Mouse (Mus musculus) heart, postnatal 0 days (tissue): ENCODE measurements around the gene Cox17. TPM values are rescaled to one million over a fixed set of nuclear protein-coding genes. Genes with fewer than 3 reads are reported as not detected.

Experiments
- ATAC-seq: fragments of 200-750 bp; cut with Nextera tagmentation; 2 replicates; pipeline ENCODE4 v1.8.0; 2017; ENCODE audit warnings: low read depth, moderate number of reproducible peaks, moderate library complexity; ENCODE audit not compliant: insufficient read depth
- DNase-seq: peaks from one replicate; pipeline ENCODE4 v3.0.0-alpha.2; 2016; ENCODE audit warnings: low spot score
- H3K27ac ChIP-seq: fragments of 300-500 bp; sonication (generic); 2 replicates; pipeline ENCODE4 v1.5.1; 2014; ENCODE audit warnings: low read depth, mild to moderate bottlenecking
- H3K27me3 ChIP-seq: fragments of 300-500 bp; sonication (generic); 2 replicates; pipeline ENCODE4 v1.6.1; 2014; ENCODE audit warnings: low read length, mixed read lengths; ENCODE audit not compliant: control insufficient read depth, insufficient read depth
- H3K36me3 ChIP-seq: fragments of 300-500 bp; sonication (generic); replicated peaks from 2 replicates; pipeline ENCODE4 v1.6.1; 2014; ENCODE audit warnings: low read length, mixed read lengths; ENCODE audit not compliant: control insufficient read depth, insufficient read depth
- H3K4me1 ChIP-seq: fragments of 300-500 bp; sonication (generic); 2 replicates; pipeline ENCODE4 v1.6.1; 2014; ENCODE audit warnings: antibody characterized with exemption; ENCODE audit not compliant: control insufficient read depth, insufficient read depth
- H3K4me2 ChIP-seq: fragments of 300-500 bp; sonication (generic); 2 replicates; pipeline ENCODE4 v1.6.1; 2014; ENCODE audit warnings: low read depth, mild to moderate bottlenecking, low read length, moderate library complexity
- H3K4me3 ChIP-seq: fragments of 300-500 bp; sonication (generic); 2 replicates; pipeline ENCODE4 v1.5.1; 2014; ENCODE audit warnings: low read depth, low read length
- H3K9ac ChIP-seq: fragments of 300-500 bp; sonication (generic); replicated peaks from 2 replicates; pipeline ENCODE4 v1.6.1; 2014; ENCODE audit warnings: low read depth, low read length, mixed read lengths
- H3K9me3 ChIP-seq: fragments of 300-500 bp; sonication (generic); replicated peaks from 2 replicates; pipeline ENCODE4 v1.6.1; 2016; ENCODE audit warnings: low read length; ENCODE audit not compliant: control insufficient read depth
- CTCF ChIP-seq: IDR thresholded peaks from 2 replicates; pipeline ENCODE4 v1.5.1; 2016; ENCODE audit warnings: antibody characterized with exemption, control low read depth, low read depth
- EP300 ChIP-seq: IDR thresholded peaks from 2 replicates; pipeline ENCODE4 v1.6.1; 2016; ENCODE audit warnings: antibody characterized with exemption, low read depth
- WGBS: fragments of 180-500 bp; shearing (Covaris S2); extraction: QIAGEN DNeasy Blood & Tissue Kit; methylation state at CpG from one replicate; pipeline ENCODE4 v1.1.7; 2014; 5-methylcytosine and 5-hydroxymethylcytosine counted together
- polyA plus RNA-seq: library from polyadenylated mRNA; unstranded; fragments of >200 nt; fragmentation: Nextera tagmentation; extraction: Ambion mirVana; gene quantifications from 2 replicates; pipeline ENCODE4 v1.2.1, GENCODE M21; 2015
- total RNA-seq: library from RNA; depleted of rRNA; stranded (reverse); fragments of >200 nt; gene quantifications from 2 replicates; pipeline ENCODE4 v1.2.3, GENCODE M21; 2014; ENCODE audit warnings: low replicate concordance

The Cox17 gene
- total and polyA plus RNA-seq, 2 experiments from 2014 or later: 84.7 to 579 TPM

GRCm38 (mm10) chr16:38385700-38386099, 38.9 kb downstream of the Cox17 start:
- no peak for ATAC-seq
- no peaks in the 10 kb centered on the region for H3K9me3 ChIP-seq
- H3K36me3 ChIP-seq: no peaks in the 10 kb centered on the region
- no peak overlapping the region for H3K4me2 ChIP-seq
- WGBS: 89% methylated on average over 4 of the region's 4 CpGs
- no peaks in the 10 kb centered on the region for H3K4me1 ChIP-seq
- TF ChIP-seq EP300 (no peak), CTCF (no peak)
- H3K27ac ChIP-seq: no peak overlapping the region
- H3K27me3 ChIP-seq: no peaks in the 10 kb centered on the region
- H3K4me3 ChIP-seq: no peak overlapping the region
- no peak for DNase-seq
- no peak overlapping the region for H3K9ac ChIP-seq

- H3K9ac ChIP-seq: no peak overlapping the region
- H3K36me3 ChIP-seq: no peaks in the 10 kb centered on the region
- H3K4me1 ChIP-seq: no peaks in the 10 kb centered on the region
- no peak for TF ChIP-seq CTCF
- no peaks in the 10 kb centered on the region for H3K27me3 ChIP-seq
- ATAC-seq: no peak
- no peaks in the 10 kb centered on the region for H3K9me3 ChIP-seq
- 77% methylated on average over 6 of the region's 6 CpGs for WGBS
- no peak for DNase-seq
- no peak overlapping the region for H3K4me2 ChIP-seq
- no peak overlapping the region for H3K4me3 ChIP-seq
- H3K27ac ChIP-seq: no peak overlapping the region
These were observed 40.6 kb downstream of the Cox17 start for GRCm38 (mm10) chr16:38387389-38387788.

- no peaks in the 10 kb centered on the region for H3K36me3 ChIP-seq
- TF ChIP-seq EP300 (no peak), CTCF (no peak)
- no peaks in the 10 kb centered on the region for H3K9me3 ChIP-seq
- no peaks in the 10 kb centered on the region for H3K27me3 ChIP-seq
- no peak overlapping the region for H3K4me3 ChIP-seq
- WGBS: 68% methylated on average over 6 of the region's 6 CpGs
- ATAC-seq (no peak), DNase-seq (no peak)
- H3K4me2 ChIP-seq: no peak overlapping the region
- no peaks in the 10 kb centered on the region for H3K4me1 ChIP-seq
- H3K27ac ChIP-seq: no peak overlapping the region
- no peak overlapping the region for H3K9ac ChIP-seq
These were observed 42.0 kb downstream of the Cox17 start for GRCm38 (mm10) chr16:38388757-38389156.

- no peaks in the 10 kb centered on the region for H3K27me3 ChIP-seq
- ATAC-seq (no peak), DNase-seq (no peak)
- H3K9ac ChIP-seq: no peak overlapping the region
- TF ChIP-seq CTCF (no peak), EP300 (no peak)
- H3K4me1 ChIP-seq: no peaks in the 10 kb centered on the region
- WGBS: 77% methylated on average over 8 of the region's 8 CpGs
- no peaks in the 10 kb centered on the region for H3K36me3 ChIP-seq
- no peaks in the 10 kb centered on the region for H3K9me3 ChIP-seq
- H3K4me2 ChIP-seq: no peak overlapping the region
- no peak overlapping the region for H3K4me3 ChIP-seq
- H3K27ac ChIP-seq: no peak overlapping the region
These were observed 42.6 kb downstream of the Cox17 start for GRCm38 (mm10) chr16:38389284-38389893.

GRCm38 (mm10) chr16:38390322-38390721, 43.5 kb downstream of the Cox17 start:
- no peak for ATAC-seq
- no peaks in the 10 kb centered on the region for H3K4me1 ChIP-seq
- H3K27ac ChIP-seq: no peak overlapping the region
- no peak overlapping the region for H3K4me3 ChIP-seq
- no peaks in the 10 kb centered on the region for H3K9me3 ChIP-seq
- TF ChIP-seq CTCF: no peak
- no peak for TF ChIP-seq EP300
- no peak overlapping the region for H3K4me2 ChIP-seq
- H3K36me3 ChIP-seq: no peaks in the 10 kb centered on the region
- no peak overlapping the region for H3K9ac ChIP-seq
- H3K27me3 ChIP-seq: no peaks in the 10 kb centered on the region
- DNase-seq: no peak
- 86% methylated on average over 7 of the region's 7 CpGs for WGBS
